Mouse (Mus musculus) stomach, postnatal 0 days (tissue): ENCODE measurements around the gene Fndc7.

Experiments used
- CTCF ChIP-seq: IDR thresholded peaks from 2 replicates; pipeline ENCODE4 v1.5.1; 2016; ENCODE audit warnings: antibody characterized with exemption, low read depth, mild to moderate bottlenecking, moderate library complexity
- EP300 ChIP-seq: optimal IDR thresholded peaks from 2 replicates; pipeline ENCODE3; 2016; ENCODE audit warnings: antibody characterized with exemption

DNA sequence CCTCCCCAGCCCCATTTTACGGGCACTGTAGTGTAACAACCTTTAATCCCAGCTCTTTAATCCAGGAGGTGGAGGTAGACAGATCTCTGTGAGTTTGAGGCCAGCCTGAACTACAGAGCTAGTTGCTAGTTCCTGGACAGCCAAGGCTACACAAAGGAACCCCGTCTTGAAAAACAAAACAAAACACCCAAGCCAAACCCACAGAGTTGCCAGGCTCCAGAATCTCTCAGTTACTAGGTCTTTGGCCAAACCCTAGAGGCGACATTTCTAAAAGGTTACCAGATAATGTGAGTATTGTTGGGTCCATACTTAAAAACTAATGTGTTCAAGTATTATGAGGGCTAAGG is 32.7 kb downstream of the Fndc7 start:
- TF ChIP-seq CTCF (no peak), EP300 (no peak)
